Mouse (Mus musculus): ENCODE data around the gene Trex1.

The Trex1 gene

DNA sequence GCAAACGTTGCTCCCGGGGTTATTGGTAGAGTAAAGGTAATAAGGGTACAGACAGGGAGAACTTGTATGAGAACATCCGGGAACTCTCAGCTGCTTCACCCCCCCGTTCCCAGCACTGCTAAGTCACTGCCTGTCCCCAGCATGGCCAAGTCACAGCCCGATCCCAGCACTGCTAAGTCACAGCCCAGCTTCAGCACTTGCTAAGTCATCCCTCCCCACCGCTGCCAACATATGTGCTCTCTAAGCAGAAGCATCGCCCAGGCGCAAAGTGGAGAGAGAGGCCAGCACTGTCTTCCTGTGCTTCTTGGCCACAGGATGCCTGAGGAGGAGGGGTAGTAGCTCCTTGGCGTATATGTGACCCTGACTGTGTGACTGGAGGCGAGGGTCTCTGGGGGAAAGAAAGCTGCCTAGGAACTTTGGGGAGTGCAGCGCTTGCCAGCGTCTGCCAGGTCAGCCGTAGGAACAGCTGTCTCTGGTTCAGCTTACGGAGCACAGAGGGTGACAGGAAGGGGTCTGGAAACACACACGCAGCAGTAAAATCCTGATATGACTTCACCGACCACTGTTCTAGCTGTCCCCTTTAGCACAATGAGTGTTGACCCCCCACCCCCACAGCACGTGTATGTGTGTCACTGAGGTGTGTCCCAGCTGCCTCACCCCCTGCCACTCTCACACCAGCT lies 49.8 kb downstream of the Trex1 start:
- no peak for DNase-seq

DNA sequence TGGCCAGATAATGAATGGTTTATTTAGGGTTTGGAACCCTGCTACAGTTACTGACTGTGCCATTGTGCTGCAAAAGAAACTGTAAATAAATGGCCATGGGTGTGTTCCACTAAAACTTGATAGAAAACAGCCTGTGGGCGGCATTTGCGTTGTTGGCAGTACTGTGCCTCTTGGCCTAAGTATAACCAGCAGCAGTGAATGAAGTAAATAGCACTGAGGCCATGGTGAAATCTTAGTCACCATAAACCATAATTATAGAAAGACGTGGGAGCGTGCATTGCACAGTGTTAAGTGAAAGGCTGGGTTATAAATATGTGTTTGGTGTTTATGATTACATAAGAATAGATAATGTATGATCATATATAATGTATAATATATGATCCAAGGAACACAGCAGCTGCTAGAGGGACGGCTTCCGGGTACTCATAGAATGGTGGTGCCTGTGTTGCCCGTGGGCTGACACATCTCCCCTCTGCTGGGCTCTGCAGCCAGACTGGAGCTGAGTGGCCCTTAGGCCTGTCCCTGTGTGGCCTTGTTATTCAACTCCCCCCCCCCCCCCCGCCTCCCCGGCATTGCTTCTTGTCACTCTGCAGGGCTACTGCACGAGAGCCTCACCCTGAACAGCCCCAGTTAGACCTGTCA lies 50.4 kb downstream of the Trex1 start:
- no peak for DNase-seq

DNA sequence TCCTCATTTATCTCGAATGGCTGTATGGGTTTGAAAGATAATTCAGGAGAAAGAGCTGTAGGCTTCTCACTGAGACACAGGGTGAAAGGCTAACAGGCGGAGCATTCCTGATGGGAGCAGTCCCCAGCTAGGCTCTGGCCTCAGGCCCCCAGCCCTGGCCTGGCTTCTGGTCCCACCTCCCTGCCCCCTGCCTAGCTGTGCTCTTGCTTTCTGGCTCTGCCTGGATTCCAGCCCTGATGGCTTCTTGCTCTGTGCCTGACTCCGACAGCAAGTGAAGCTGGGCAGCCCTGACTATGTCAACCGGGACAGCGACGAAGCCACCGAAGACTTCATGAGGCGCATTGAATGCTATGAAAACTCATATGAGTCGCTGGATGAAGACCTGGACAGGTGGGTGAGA lies 51.5 kb downstream of the Trex1 start:
- DNase-seq: no peak
